Mouse (Mus musculus) CH12.LX (cell line): ENCODE data around the gene Olfr1417. TPM values are rescaled to one million over a fixed set of nuclear protein-coding genes. Genes with fewer than 3 reads are reported as not detected.

Experiments used
- DNase-seq: peaks from one replicate; pipeline ENCODE4 v3.0.0-alpha.2; 2013; ENCODE audit errors: extremely low read depth
- H3K27ac ChIP-seq: 2 replicates; pipeline ENCODE4 v1.5.1; 2012; ENCODE audit warnings: low read depth, mild to moderate bottlenecking, control low read depth, moderate library complexity; ENCODE audit not compliant: insufficient read depth
- H3K27me3 ChIP-seq: replicated peaks from 2 replicates; pipeline ENCODE3; 2012; ENCODE audit warnings: inconsistent platforms
- H3K36me3 ChIP-seq, 2 experiments: replicated peaks in 1 of 2; 2 replicates each; pipeline versions ENCODE3 to v1.6.1; 2012; ENCODE audit warnings: inconsistent platforms in 1 of 2, low read length in 1 of 2, mild to moderate bottlenecking in 1 of 2, mixed read lengths in 1 of 2, moderate library complexity in 1 of 2; ENCODE audit not compliant: control insufficient read depth in 1 of 2, insufficient read depth in 1 of 2
- H3K4me1 ChIP-seq, 2 experiments: 2 replicates each; pipeline ENCODE4 v1.6.1; 2012; ENCODE audit warnings: inconsistent platforms in 1 of 2, moderate library complexity in 1 of 2; ENCODE audit not compliant: insufficient read depth in 2 of 2, control insufficient read depth in 1 of 2
- H3K4me2 ChIP-seq: 2 replicates; pipeline ENCODE4 v1.6.1; 2012; ENCODE audit warnings: low read depth, mild to moderate bottlenecking, control low read depth; ENCODE audit not compliant: poor library complexity, insufficient read depth, severe bottlenecking
- H3K4me3 ChIP-seq, 3 experiments: fragments of 150-350 bp in 1 of 3; sonication (generic) in 1 of 3; replicated peaks in 1 of 3; 2 replicates each; pipeline versions ENCODE3 to v1.5.1; 2011 to 2012; ENCODE audit warnings: low read depth in 2 of 3, low read length in 2 of 3, mild to moderate bottlenecking in 2 of 3, moderate library complexity in 2 of 3, control low read depth in 1 of 3, improper control_type of control experiment in 1 of 3, inconsistent platforms in 1 of 3, mixed read lengths in 1 of 3; ENCODE audit not compliant: poor library complexity in 1 of 3
- H3K79me2 ChIP-seq: replicated peaks from 2 replicates; pipeline ENCODE4 v1.6.1; 2012; ENCODE audit warnings: mild to moderate bottlenecking, moderate library complexity; ENCODE audit not compliant: control insufficient read depth, poor library complexity, insufficient read depth, severe bottlenecking; ENCODE audit errors: extremely low read depth
- H3K9ac ChIP-seq: 2 replicates; pipeline ENCODE4 v1.6.1; 2012; ENCODE audit warnings: low read depth, mild to moderate bottlenecking, control low read depth, moderate library complexity; ENCODE audit not compliant: insufficient read depth
- H3K9me3 ChIP-seq: replicated peaks from 2 replicates; pipeline ENCODE3; 2012; ENCODE audit warnings: low read length, inconsistent platforms, mixed read lengths
- CHD2 ChIP-seq: IDR thresholded peaks from 2 replicates; pipeline ENCODE4 v1.6.1; 2011; ENCODE audit warnings: low read length, improper control_type of control experiment
- CTCF ChIP-seq, 2 experiments: IDR thresholded peaks in 1 of 2; conservative IDR thresholded peaks in 1 of 2; 2 replicates each; pipeline ENCODE4 v1.5.1; 2011 to 2012; ENCODE audit warnings: low read depth in 2 of 2, low read length in 2 of 2, improper control_type of control experiment in 1 of 2, inconsistent platforms in 1 of 2, mild to moderate bottlenecking in 1 of 2, moderate library complexity in 1 of 2
- E2F4 ChIP-seq: IDR thresholded peaks from 2 replicates; pipeline ENCODE4 v1.6.1; 2011; ENCODE audit warnings: low read depth, low read length, improper control_type of control experiment; ENCODE audit not compliant: insufficient replicate concordance
- GABPA ChIP-seq: IDR thresholded peaks from 2 replicates; pipeline ENCODE4 v1.6.1; 2012; ENCODE audit warnings: low read depth, low read length, improper control_type of control experiment, inconsistent platforms; ENCODE audit not compliant: insufficient replicate concordance
- JUN ChIP-seq: IDR thresholded peaks from 2 replicates; pipeline ENCODE4 v1.6.1; 2011; ENCODE audit warnings: low read depth, mild to moderate bottlenecking, low read length, improper control_type of control experiment, moderate library complexity; ENCODE audit not compliant: insufficient read depth
- KAT2A ChIP-seq: IDR thresholded peaks from 2 replicates; pipeline ENCODE4 v1.6.1; 2012; ENCODE audit warnings: low read length, improper control_type of control experiment, inconsistent platforms; ENCODE audit not compliant: insufficient replicate concordance
- MAFK ChIP-seq: IDR thresholded peaks from 2 replicates; pipeline ENCODE4 v1.6.1; 2011; ENCODE audit warnings: low read length, improper control_type of control experiment; ENCODE audit not compliant: insufficient replicate concordance
- MAX ChIP-seq: IDR thresholded peaks from 2 replicates; pipeline ENCODE4 v1.6.1; 2011; ENCODE audit warnings: low read length, improper control_type of control experiment
- MAZ ChIP-seq: IDR thresholded peaks from 2 replicates; pipeline ENCODE4 v1.6.1; 2012; ENCODE audit warnings: low read depth, mild to moderate bottlenecking, inconsistent platforms, low read length, improper control_type of control experiment, moderate library complexity
- MYC ChIP-seq: IDR thresholded peaks from 2 replicates; pipeline ENCODE4 v1.6.1; 2011; ENCODE audit warnings: low read depth, mild to moderate bottlenecking, improper control_type of control experiment, low read length
- NELFE ChIP-seq: IDR thresholded peaks from 2 replicates; pipeline ENCODE4 v1.6.1; 2011; ENCODE audit warnings: low read depth, low read length, improper control_type of control experiment
- PAX5 ChIP-seq: IDR thresholded peaks from 2 replicates; pipeline ENCODE4 v1.6.1; 2012; ENCODE audit warnings: low read length, inconsistent platforms, mixed read lengths
- POLR2A ChIP-seq: IDR thresholded peaks from 2 replicates; pipeline ENCODE4 v1.6.1; 2011; ENCODE audit warnings: low read depth, mild to moderate bottlenecking, improper control_type of control experiment, low read length
- RAD21 ChIP-seq: IDR thresholded peaks from 2 replicates; pipeline ENCODE4 v1.6.1; 2011; ENCODE audit warnings: low read depth, mild to moderate bottlenecking, low read length, improper control_type of control experiment, moderate library complexity
- SMC3 ChIP-seq: IDR thresholded peaks from 2 replicates; pipeline ENCODE4 v1.6.1; 2011; ENCODE audit warnings: low read depth, low read length, improper control_type of control experiment
- TBP ChIP-seq: conservative IDR thresholded peaks from 2 replicates; pipeline ENCODE4 v1.6.1; 2011; ENCODE audit warnings: low read depth, low read length, improper control_type of control experiment
- USF2 ChIP-seq: conservative IDR thresholded peaks from 2 replicates; pipeline ENCODE4 v1.6.1; 2011; ENCODE audit warnings: low read depth, low read length, improper control_type of control experiment
- ZC3H11A ChIP-seq: IDR thresholded peaks from 2 replicates; pipeline ENCODE4 v1.6.1; 2012; ENCODE audit warnings: low read depth, mild to moderate bottlenecking, inconsistent platforms, low read length, improper control_type of control experiment
- ZKSCAN1 ChIP-seq: IDR thresholded peaks from 2 replicates; pipeline ENCODE4 v1.6.1; 2012; ENCODE audit warnings: low read depth, inconsistent platforms, low read length, improper control_type of control experiment, borderline replicate concordance
- ZMIZ1 ChIP-seq: IDR thresholded peaks from 2 replicates; pipeline ENCODE4 v1.6.1; 2012; ENCODE audit warnings: low read depth, mild to moderate bottlenecking, inconsistent platforms, low read length, improper control_type of control experiment
- dilution Hi-C: fragments of 300-500 bp; cut with MboI; formaldehyde crosslinking; loops from 2 replicates; pipeline ENCODE4 v1.14.3; 2020; ENCODE audit warnings: low sequenced_read_pairs; ENCODE audit not compliant: extremely low pct_unique_long_range_greater_than_20kb, extremely low pct_ligation_motif_present
- in situ Hi-C: fragments of 300-500 bp; cut with MboI; formaldehyde crosslinking; loops from 3 replicates; pipeline ENCODE4 v1.14.3; 2019; ENCODE audit warnings: low sequenced_read_pairs, low pct_ligation_motif_present, low pct_unique_long_range_greater_than_20kb, mixed read lengths
- polyA plus RNA-seq: library from polyadenylated mRNA; unstranded; fragments of >175 nt; gene quantifications from 2 replicates; pipeline ENCODE4 v1.2.1, GENCODE M21; 2012; ENCODE audit warnings: low read depth; ENCODE audit not compliant: insufficient read length
- total RNA-seq, 2 experiments: library from RNA; depleted of rRNA; stranded (reverse); fragments of 300-350 nt in 1 of 2; fragments of >200 nt in 1 of 2; gene quantifications; 2 replicates each; pipeline ENCODE4 v1.2.3; 2012 to 2014

Gene Olfr1417
- total and polyA plus RNA-seq, 3 experiments, result not detected

DNA sequence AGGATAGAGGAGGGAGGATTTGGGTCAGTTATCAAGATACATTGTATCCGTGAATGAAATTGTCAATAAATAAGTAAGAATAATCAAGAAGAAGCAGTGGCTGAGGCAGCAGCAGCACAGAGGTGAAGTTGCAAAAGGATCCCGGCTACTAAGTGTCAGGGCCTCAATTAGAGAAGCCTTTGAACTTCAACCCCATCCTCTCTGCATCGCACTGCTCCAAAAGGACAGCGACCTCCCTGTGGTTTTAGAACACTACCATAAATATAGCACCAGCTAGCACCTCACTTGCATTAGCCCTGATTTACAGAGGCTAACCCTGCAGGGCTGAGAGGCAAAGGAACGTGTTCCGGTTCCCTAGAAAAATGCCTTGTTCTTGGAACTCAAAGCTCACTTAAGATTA is 22.3 kb downstream of the Olfr1417 start:
- TF ChIP-seq JUN (no peak), ZC3H11A (no peak), E2F4 (no peak)
- Histone ChIP-seq H3K4me2 (no peak overlapping the region), H3K27me3 (peaks cover 52% of the 10 kb centered on the region), H3K4me3 (no peak overlapping the region), H3K27ac (no peak overlapping the region), H3K4me1 (peaks cover 0 to 10% of the 10 kb centered on the region in 2 experiments; a peak in 1 of 4 replicates), H3K36me3 (no peaks in the 10 kb centered on the region), H3K9ac (no peak overlapping the region), H3K9me3 (no peaks in the 10 kb centered on the region), H3K79me2 (no peaks in the 10 kb centered on the region)
- in situ Hi-C loops (no loop called here), dilution Hi-C loops (no loop called here)
- DNase-seq, result no peak

GRCm38 (mm10) chr19:11814742-11815333 is 24.2 kb downstream of the Olfr1417 start:
- Histone ChIP-seq H3K79me2 (no peaks in the 10 kb centered on the region), H3K27me3 (peaks cover 45% of the 10 kb centered on the region), H3K36me3 (no peaks in the 10 kb centered on the region), H3K27ac (no peak overlapping the region), H3K4me1 (peaks cover 0 to 9% of the 10 kb centered on the region in 2 experiments; a peak in 1 of 4 replicates), H3K4me3 (no peak overlapping the region), H3K4me2 (no peak overlapping the region), H3K9me3 (no peaks in the 10 kb centered on the region), H3K9ac (no peak overlapping the region)
- DNase-seq, result no peak
- in situ Hi-C loops (no loop called here), dilution Hi-C loops (no loop called here)
- TF ChIP-seq ZKSCAN1, result no peak
- TF ChIP-seq ZMIZ1, result no peak
- no peak for TF ChIP-seq CHD2
- no peak for TF ChIP-seq USF2
- TF ChIP-seq MYC, result no peak
- TF ChIP-seq CTCF (conservative IDR thresholded peaks at IDR 0.05 in 1 of 2, IDR thresholded peaks at IDR 0.05 in 1 of 2; ENCODE audit: low read depth in 2 of 2, low read length in 2 of 2), result no peak
- no peak for TF ChIP-seq TBP
- TF ChIP-seq NELFE, result no peak
- no peak for TF ChIP-seq SMC3
- no peak for TF ChIP-seq MAX
- TF ChIP-seq KAT2A, result no peak
- no peak for TF ChIP-seq MAZ
- no peak for TF ChIP-seq GABPA
- TF ChIP-seq POLR2A, result no peak
- no peak for TF ChIP-seq MAFK
- TF ChIP-seq RAD21, result no peak
- no peak for TF ChIP-seq PAX5
- TF ChIP-seq, all 38 proteins: peak for 0
